Mouse (Mus musculus): ENCODE measurements around the gene Optn.

- TF ChIP-seq CTCF (IDR thresholded peaks at IDR 0.05; ENCODE audit: extremely low read depth, insufficient read length, insufficient replicate concordance, low read depth, low read length) (no peak), POLR2A (IDR thresholded peaks at IDR 0.05; ENCODE audit: low read depth, low read length) (no peak)
These were observed 48.3 kb downstream of the Optn start for GRCm38 (mm10) chr2:5015527-5015926.

Measured in small intestine, adult 2 months (tissue).